Mouse (Mus musculus) lung, embryonic 14.5 days (tissue): Measurements from ENCODE around the gene Fcer1g. TPM values are rescaled to one million over a fixed set of nuclear protein-coding genes. Genes with fewer than 3 reads are reported as not detected.

Experiments
- ATAC-seq: fragments of 200-750 bp; cut with Nextera tagmentation; 2 replicates; pipeline ENCODE4 v1.8.0; 2017; ENCODE audit warnings: mild to moderate bottlenecking, moderate TSS enrichment, moderate library complexity; ENCODE audit not compliant: insufficient read depth
- DNase-seq: peaks from one replicate; pipeline ENCODE4 v3.0.0-alpha.2; 2015
- H3K27ac ChIP-seq: fragments of 300-500 bp; sonication (generic); 2 replicates; pipeline ENCODE4 v1.5.1; 2014; ENCODE audit warnings: low read depth, mild to moderate bottlenecking, moderate library complexity
- H3K27me3 ChIP-seq: fragments of 300-500 bp; sonication (generic); 2 replicates; pipeline ENCODE4 v1.6.1; 2014; ENCODE audit warnings: low read length, control low read depth; ENCODE audit not compliant: insufficient read depth
- H3K36me3 ChIP-seq: fragments of 300-500 bp; sonication (generic); 2 replicates; pipeline ENCODE4 v1.6.1; 2014; ENCODE audit warnings: control low read depth; ENCODE audit not compliant: insufficient read depth
- H3K4me1 ChIP-seq: fragments of 300-500 bp; sonication (generic); 2 replicates; pipeline ENCODE4 v1.6.1; 2014; ENCODE audit warnings: antibody characterized with exemption, control low read depth; ENCODE audit not compliant: insufficient read depth
- H3K4me2 ChIP-seq: fragments of 300-500 bp; sonication (generic); 2 replicates; pipeline ENCODE4 v1.6.1; 2014; ENCODE audit warnings: mild to moderate bottlenecking
- H3K4me3 ChIP-seq: fragments of 300-500 bp; sonication (generic); 2 replicates; pipeline ENCODE4 v1.5.1; 2014; ENCODE audit warnings: low read depth, low read length
- H3K9ac ChIP-seq: fragments of 300-500 bp; sonication (generic); 2 replicates; pipeline ENCODE4 v1.6.1; 2014
- H3K9me3 ChIP-seq: fragments of 300-500 bp; sonication (generic); 2 replicates; pipeline ENCODE4 v1.6.1; 2016; ENCODE audit warnings: low read depth, low read length, control low read depth
- CTCF ChIP-seq: IDR thresholded peaks from 2 replicates; pipeline ENCODE4 v1.5.1; 2016; ENCODE audit warnings: antibody characterized with exemption, low read depth
- WGBS: fragments of 180-500 bp; shearing (Covaris S2); extraction: QIAGEN DNeasy Blood & Tissue Kit; methylation state at CpG from one replicate; pipeline ENCODE4 v1.1.7; 2014; 5-methylcytosine and 5-hydroxymethylcytosine counted together
- polyA plus RNA-seq: library from polyadenylated mRNA; unstranded; fragments of >200 nt; fragmentation: Nextera tagmentation; extraction: Ambion mirVana; gene quantifications from 2 replicates; pipeline ENCODE4 v1.2.1, GENCODE M21; 2014

Fcer1g gene
- polyA plus RNA-seq, 1 experiment from 2014 or later, result 44.2 TPM

- H3K27ac ChIP-seq, result peak overlapping the region; percentile 94
- 69% methylated on average over 6 of the region's 6 CpGs for WGBS
- no peaks in the 10 kb centered on the region for H3K9me3 ChIP-seq
- peak overlapping the region; percentile 58 for H3K4me2 ChIP-seq
- no peak for ATAC-seq
- peak overlapping the region; percentile 59 for H3K9ac ChIP-seq
- DNase-seq, result no peak
- H3K4me3 ChIP-seq, result peak overlapping the region; percentile 61
- no peak for TF ChIP-seq CTCF
- H3K4me1 ChIP-seq, result peaks cover 6% of the 10 kb centered on the region; the same call in 1 of the 2 replicates
- no peaks in the 10 kb centered on the region for H3K27me3 ChIP-seq
- peaks cover 23% of the 10 kb centered on the region for H3K36me3 ChIP-seq
Observed at GRCm38 (mm10) chr1:171223168-171223567, 11.0 kb downstream of the Fcer1g start.

GRCm38 (mm10) chr1:171222238-171223155, 11.7 kb downstream of the Fcer1g start, which contains the start of gene Tomm40l:
Gene Tomm40l, minus strand, starts transcription at chr1:171222514.
- under 1% methylated on average over 28 of the region's 28 CpGs for WGBS

GRCm38 (mm10) chr1:171221281-171222193, 12.6 kb downstream of the Fcer1g start:
- ATAC-seq (no peak), DNase-seq (no peak)
- Histone ChIP-seq H3K9me3 (no peaks in the 10 kb centered on the region), H3K4me3 (peak overlapping the region; percentile 61), H3K27me3 (no peaks in the 10 kb centered on the region), H3K4me2 (peak overlapping the region; percentile 91), H3K4me1 (peaks cover 6% of the 10 kb centered on the region; the same call in 1 of the 2 replicates), H3K36me3 (peaks cover 24% of the 10 kb centered on the region), H3K9ac (peak overlapping the region; percentile 53), H3K27ac (0 out of 2 replicates have a peak overlapping the region, but pooled peaks have one; percentile 12)
- TF ChIP-seq CTCF, result no peak
- 6% methylated on average over 22 of the region's 22 CpGs for WGBS

More at GRCm38 (mm10) chr1:171222238-171223155, 11.7 kb downstream of the Fcer1g start, which contains the start of gene Tomm40l:
- Histone ChIP-seq H3K9me3 (no peaks in the 10 kb centered on the region), H3K4me2 (peak within 1 kb of the TSS; percentile 91), H3K27me3 (no peaks in the 10 kb centered on the region), H3K36me3 (peaks cover 24% of the 10 kb centered on the region), H3K4me3 (peak within 1 kb of the TSS; percentile 61), H3K4me1 (peaks cover 6% of the 10 kb centered on the region; the same call in 1 of the 2 replicates), H3K27ac (peak within 1 kb of the TSS; percentile 94), H3K9ac (peak within 1 kb of the TSS; percentile 59)
- peak; percentile 71 for TF ChIP-seq CTCF
- peak; percentile 99 for DNase-seq
- ATAC-seq, result peak; percentile 99

- peak; percentile 94 for TF ChIP-seq CTCF
- Histone ChIP-seq H3K4me3 (peak overlapping the region; percentile 61), H3K9me3 (no peaks in the 10 kb centered on the region), H3K9ac (no peak overlapping the region), H3K36me3 (peaks cover 24% of the 10 kb centered on the region), H3K4me1 (peaks cover 6% of the 10 kb centered on the region; the same call in 1 of the 2 replicates), H3K4me2 (peak overlapping the region; percentile 91), H3K27me3 (no peaks in the 10 kb centered on the region), H3K27ac (0 out of 2 replicates have a peak overlapping the region, but pooled peaks have one; percentile 12)
- WGBS, result 8% methylated on average over 10 of the region's 10 CpGs
- peak; percentile 93 for DNase-seq
- ATAC-seq, result peak; percentile 6; the same call in 1 of the 2 replicates
Observed at GRCm38 (mm10) chr1:171220871-171221270, 13.3 kb downstream of the Fcer1g start.

GRCm38 (mm10) chr1:171216241-171216955, 17.8 kb downstream of the Fcer1g start:
- H3K9ac ChIP-seq, result no peak overlapping the region
- no peak for TF ChIP-seq CTCF
- H3K4me2 ChIP-seq, result no peak overlapping the region
- no peak overlapping the region for H3K4me3 ChIP-seq
- peaks cover 5% of the 10 kb centered on the region; the same call in 1 of the 2 replicates for H3K4me1 ChIP-seq
- H3K36me3 ChIP-seq, result peaks cover 24% of the 10 kb centered on the region
- WGBS, result 87% methylated on average over 18 of the region's 18 CpGs
- no peaks in the 10 kb centered on the region for H3K27me3 ChIP-seq
- no peak overlapping the region for H3K27ac ChIP-seq
- ATAC-seq (no peak), DNase-seq (no peak)
- no peaks in the 10 kb centered on the region for H3K9me3 ChIP-seq
